In the genomic region with DNA sequence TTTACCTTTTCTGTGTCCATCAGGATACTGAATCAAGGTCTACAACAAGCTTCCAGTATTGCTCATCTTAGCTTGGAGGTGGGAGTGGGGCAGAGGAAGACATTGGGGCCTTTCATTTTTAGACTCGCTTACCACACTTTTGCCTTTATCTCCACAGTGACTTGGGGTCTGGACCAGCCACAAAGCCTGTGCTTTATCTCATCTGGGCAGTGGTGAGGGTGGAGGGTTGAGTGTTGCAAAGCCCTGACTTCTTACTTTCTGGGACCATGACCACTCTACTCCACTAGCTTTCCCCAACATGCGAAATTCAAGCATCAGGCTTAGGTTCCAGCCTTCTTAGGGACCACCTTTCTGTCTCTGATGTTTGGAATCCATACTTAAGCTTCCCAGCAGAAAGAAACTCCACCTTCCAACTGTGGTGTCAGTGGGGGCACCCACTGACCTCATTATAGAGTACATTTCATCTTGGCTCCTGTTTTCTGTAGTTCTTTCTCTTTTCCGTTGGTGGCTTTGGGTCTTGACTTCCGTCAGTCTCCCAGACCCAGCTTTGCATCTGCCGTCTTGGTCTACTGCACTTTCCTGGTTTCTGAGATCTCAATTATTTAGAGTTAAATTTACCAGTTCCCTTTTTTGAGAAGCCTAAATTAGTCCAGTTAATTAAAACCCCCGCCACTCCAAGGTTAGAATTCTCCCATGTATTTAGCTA, we compare ENCODE assay signal across 14 mouse cellular contexts.
"Had no signal": no experiment of that assay in that cellular context is flagged by ENCODE, and none has a peak within 500 bp of the region (broad histone marks: within the 10 kb centered on the region; RNA-seq: fewer than 3 reads in every experiment).

No protein-coding gene starts in this region.

- DNase-seq: kidney, adult 2 months; kidney, postnatal 25 days; layer of hippocampus, postnatal 36 days; left cerebral cortex, postnatal 4 days; lung, adult 18-20 months; lung, postnatal 10 days; lung, postnatal 36 days; midbrain, embryonic 14.5 days; retina, postnatal 1 day; right cerebral cortex, postnatal 25 days; spleen, adult 18-20 months; thymus, adult 18-20 months; thymus, postnatal 36 days had no signal

- ATAC-seq: intestine, postnatal 0 days had no signal
